Mouse (Mus musculus) adrenal gland, postnatal 14 days (tissue): ENCODE measurements around the gene Golga7b. TPM values are rescaled to one million over a fixed set of nuclear protein-coding genes. Genes with fewer than 3 reads are reported as not detected.
A peak's percentile ranks its signal among the peaks of the same experiment; 100 is the strongest.

Experiments
- DNase-seq: peaks from one replicate; pipeline ENCODE4 v3.0.0; 2021; ENCODE audit warnings: mixed read lengths
- microRNA-seq, 2 experiments: library from miRNA; unstranded; fragments of <30 nt; microRNA quantifications; one replicate each; pipeline ENCODE4 v1.2.0; 2021
- total RNA-seq: library from RNA; stranded (reverse); gene quantifications from 2 replicates; pipeline ENCODE4 v1.2.3, GENCODE M21; 2021

The Golga7b gene
- total RNA-seq, 1 experiment from 2014 or later, result 0.78 TPM

DNA sequence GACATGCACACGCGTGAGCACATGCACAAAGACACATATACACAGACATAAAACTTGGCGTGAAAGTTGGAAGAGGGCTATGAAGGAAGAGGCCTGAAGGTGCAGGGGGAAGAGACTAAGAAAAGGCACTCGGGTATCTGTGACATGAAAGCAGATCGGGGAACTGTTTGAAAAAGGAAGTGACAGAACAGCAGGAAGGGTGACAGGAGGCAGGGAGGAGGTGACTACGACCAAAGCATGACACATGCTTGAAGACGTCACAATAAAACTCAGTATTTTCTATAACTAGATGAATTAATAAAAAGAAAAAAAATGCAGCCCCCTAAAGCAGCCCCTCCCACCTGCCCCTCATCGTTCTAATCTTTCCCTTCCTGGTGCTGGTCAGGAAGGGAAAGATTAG, 58.4 kb downstream of the Golga7b start:
- no peak for DNase-seq

DNA sequence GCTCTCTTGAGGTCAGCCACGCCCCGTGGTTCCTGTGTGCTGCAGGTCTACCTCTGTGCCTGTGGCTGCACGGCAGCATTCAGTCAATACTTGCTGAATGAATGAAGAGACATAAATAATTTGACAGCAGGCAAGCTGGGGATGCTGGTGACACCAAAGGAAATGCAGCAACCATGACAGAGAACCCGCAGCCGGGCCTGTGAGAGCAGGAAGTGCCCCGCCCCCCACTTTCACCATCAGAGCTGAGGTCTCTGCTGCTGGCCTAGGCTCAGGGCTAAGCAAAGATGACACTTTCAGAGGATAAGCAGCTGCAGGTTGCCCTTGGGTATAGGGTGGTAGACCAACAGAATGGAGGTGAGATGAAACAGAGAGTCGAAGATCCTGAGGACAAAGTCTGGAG, 58.8 kb downstream of the Golga7b start:
- peak; percentile 23 for DNase-seq

DNA sequence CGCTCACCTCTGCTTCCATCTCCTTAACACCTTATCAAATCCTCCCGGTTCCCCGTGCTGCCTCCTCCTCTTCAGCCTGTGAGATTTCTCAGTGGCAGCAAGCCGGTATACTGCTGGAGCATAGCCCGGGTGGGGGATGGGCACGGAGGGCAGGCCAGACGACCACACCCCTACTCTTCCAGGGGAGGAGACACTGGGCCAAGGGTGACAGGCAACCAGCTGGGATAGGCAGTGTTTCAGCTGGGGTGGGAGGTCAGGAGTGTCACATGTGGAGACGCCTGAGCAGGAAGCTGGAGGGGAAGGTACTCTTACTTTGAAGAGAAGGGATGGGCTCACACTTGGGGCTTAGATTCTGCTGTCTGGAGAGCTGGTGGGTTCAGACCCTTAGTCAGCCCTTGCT, 59.6 kb downstream of the Golga7b start:
- peak; percentile 22 for DNase-seq

DNA sequence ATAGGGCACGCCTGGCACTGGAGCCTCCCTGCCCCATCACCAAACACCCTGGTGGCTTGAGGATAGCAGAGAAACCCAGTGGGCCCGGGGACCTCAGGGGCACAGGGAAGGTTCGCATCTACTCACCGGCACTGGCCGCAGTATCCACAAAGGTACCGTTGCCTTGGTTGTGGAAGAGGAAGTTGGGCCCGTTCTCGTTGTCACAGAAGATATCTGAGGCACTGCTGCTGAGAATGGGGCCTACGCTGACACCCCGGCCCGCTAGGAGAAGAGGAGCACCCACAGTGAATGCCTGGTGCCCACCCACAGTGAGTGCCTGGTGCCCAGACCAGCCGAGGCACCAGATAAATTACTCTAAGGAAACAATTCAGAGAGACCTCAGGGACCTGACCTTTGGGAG, 61.6 kb downstream of the Golga7b start:
- no peak for DNase-seq

DNA sequence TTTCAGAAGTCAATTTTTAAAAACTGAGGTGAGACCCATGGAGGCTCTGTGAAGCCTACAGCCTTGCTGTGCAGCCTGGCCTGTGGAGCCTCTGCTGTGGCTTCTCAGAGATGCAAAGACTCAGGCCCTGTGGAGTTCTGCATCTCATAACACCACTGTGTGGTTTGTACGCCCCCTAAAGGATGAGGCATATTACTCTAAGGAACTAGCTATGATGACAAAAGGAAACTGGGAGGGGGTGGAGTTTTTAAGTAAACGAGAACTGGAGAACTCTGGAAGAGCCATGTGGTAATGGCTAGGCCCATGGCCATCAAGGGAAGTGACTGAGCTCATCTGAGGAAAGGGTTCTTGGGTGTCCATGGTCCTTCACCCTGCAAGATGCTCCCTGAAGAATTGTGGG, 64.0 kb downstream of the Golga7b start:
- no peak for DNase-seq

DNA sequence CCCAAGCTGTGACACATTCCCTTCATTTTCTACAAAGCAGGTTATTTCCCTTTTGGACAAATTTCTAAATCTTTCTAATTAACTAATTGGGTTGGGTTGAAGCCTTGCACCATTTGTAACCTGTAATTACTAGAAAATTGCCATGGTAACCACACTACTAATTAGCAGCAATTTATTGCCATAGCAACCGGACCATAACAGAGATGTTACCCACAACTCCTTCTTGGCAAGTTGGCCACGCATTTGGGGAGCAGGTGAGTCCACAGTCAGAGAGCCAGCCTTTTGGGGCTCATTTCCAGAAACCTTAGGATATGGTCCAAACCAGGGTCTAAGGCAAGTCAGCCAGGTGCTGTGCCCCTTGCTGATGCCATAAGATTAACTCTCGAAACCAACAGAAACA, 64.8 kb downstream of the Golga7b start:
- no peak for DNase-seq

DNA sequence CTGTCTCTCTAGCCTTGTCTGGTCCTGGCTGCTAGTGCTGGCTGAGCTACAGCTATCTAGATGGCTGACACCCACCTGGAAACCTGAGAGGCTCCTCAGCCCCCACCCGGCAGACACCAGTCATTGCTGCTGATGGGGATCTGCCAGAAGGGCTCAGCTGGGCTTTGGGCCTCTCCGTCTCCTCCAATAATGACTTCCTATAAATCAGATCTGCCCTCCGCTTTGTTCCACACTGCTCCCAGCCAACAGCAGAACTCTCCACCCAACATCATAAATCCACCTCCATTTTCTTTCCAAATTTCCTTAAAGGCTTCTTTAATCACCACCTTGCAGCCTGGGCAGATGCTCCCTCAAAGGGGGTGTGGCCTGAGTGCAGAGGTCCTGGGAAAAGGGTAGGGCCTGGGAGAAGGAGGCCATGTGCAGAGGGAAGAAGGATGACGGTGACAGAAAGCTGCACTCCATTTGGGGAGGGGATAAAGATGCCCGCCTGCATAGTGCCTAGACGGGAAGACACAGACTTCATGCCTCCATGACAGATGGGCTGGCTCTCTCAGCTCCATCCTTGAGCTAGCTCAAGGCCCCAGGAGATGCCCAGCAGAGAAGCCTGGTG, 67.8 kb downstream of the Golga7b start:
- no peak for DNase-seq

DNA sequence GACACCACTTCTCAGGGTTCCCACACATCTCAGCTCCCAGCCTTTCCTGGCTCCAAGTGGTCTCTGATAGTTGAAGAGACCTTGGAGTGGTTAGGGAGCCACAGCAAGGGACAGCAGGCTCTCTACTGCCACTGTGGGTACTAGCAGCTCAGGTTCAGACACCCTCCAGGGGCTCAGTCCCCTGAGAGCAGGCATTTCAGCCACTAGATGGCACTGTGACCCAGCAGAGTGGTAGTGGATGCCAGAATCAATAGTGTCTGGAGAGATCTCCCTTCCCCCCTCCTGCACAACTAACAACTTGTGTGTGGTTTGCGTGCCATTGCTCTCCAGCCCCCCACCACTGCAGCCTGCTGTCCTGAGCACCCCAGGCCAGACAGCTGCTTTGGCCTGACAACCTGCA, 68.5 kb downstream of the Golga7b start:
- peak; percentile 86 for DNase-seq

DNA sequence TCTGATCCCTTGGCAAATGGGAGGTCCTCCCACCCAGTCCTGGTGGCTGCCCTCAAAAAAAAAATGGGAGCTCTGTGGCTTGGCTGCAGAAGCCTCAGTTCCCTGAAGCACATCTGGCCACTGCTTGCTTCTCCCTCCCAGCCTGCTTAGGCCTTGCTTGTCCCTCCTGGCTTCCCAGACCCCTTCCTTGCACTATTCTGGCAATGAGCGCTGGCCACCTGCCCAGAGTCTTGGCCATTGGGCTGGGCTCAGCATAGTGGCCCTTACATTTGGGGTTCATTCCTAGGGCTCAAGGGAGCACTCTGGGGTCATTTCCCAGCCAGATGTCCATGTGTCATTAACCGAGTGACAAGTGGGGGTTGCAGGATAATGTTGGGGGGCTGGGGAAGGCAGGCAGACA, 69.2 kb downstream of the Golga7b start:
- DNase-seq, result no peak

DNA sequence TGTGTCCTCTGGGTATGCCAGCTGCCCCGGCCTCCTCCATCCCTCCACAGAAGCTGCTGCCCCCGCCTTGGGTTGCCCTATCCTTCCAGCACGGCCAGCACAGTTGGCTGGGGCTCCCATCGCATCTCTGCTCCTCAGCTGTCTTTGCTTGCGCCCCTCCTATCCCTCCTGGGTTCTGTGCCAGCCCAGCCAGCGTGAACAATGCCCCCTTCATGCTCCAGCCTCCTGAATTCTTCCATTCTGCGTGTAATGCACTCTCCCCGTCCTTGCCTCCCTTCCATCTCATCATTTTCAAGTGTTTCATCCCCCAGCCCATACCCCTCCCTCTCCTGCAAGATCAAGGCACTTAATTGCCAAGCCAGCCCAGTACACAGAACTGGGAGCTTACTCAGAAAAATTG, 69.6 kb downstream of the Golga7b start:
- no peak for DNase-seq

DNA sequence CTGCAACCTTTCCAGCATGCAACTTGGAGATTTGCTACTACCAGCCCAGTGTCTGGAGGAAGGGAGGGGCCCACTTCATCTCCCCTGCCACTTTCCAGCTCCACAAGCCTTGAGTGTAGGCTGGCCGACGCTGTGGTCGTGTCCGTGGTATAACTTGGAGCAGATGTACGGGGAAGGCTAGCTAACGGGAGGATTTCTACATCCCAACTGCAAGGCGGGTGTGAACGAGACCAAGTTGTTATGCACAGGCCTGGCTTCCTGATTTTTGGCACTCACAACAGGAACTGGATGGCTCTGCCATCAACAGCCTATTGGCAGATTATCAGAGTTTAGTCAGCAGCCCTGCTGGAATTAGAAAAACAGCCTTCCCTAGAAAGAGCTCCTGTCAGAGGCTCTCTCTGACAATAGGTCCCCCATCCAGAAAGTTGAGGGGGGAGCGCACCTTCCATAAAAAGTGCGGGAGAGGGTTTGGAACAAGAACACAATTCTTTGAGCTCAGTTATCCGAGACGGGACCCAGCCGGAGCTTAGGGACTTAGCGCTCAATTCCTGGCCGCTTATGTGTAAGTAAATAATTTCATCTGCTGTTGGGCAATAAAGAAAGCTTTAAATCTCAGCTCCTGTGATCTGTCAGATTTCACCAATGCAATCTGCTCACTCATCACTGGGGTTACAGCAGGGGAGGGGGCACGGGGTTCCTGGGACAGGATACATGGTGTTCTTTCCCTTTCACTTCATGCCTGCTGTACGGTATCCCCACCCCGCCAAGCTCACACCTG, 70.5 kb downstream of the Golga7b start:
- no peak for DNase-seq

Small RNA genes lying within 50 kb of the gene (microRNA-seq; reads per million reads assigned to microRNA genes)
- gene Gm26339, result 0 reads per million in 2 experiments
- 0 reads per million in 2 experiments for gene Mir3085

Other genes with a start within 250 kb of the Golga7b start
- 0.68 and 0.82 TPM in 2 replicates for gene Ankrd2, start 211.6 kb upstream of the Golga7b start, total RNA-seq
- 6.2 and 22.7 TPM in 2 replicates for gene Hoga1, start 202.0 kb upstream of the Golga7b start, total RNA-seq
- gene 4933411K16Rik, start 195.3 kb upstream of the Golga7b start, total RNA-seq, result 0.64 and 0.96 TPM in 2 replicates
- gene Morn4, start 161.2 kb upstream of the Golga7b start, total RNA-seq, result 5.4 and 7.4 TPM in 2 replicates
- gene Pi4k2a, start 157.1 kb upstream of the Golga7b start, total RNA-seq, result 50.4 and 51.5 TPM in 2 replicates
- gene Avpi1, start 118.5 kb upstream of the Golga7b start, total RNA-seq, result 47.4 and 48.9 TPM in 2 replicates
- gene Marveld1, start 100.2 kb upstream of the Golga7b start, total RNA-seq, result 46.4 and 50.1 TPM in 2 replicates
- 42.7 and 45.0 TPM in 2 replicates for gene Zfyve27, start 83.6 kb upstream of the Golga7b start, total RNA-seq
- gene Sfrp5, start 45.3 kb upstream of the Golga7b start, total RNA-seq, result 4.3 and 4.9 TPM in 2 replicates
- 0.37 and 1.1 TPM in 2 replicates for gene Crtac1, start 184.2 kb downstream of the Golga7b start, total RNA-seq